Mouse (Mus musculus) inflammation-experienced regulatory T-cells, adult 6 months (primary cell): ENCODE data around the gene Sptlc3. TPM values are rescaled to one million over a fixed set of nuclear protein-coding genes. Genes with fewer than 3 reads are reported as not detected.

Experiments
- ATAC-seq: one replicate; pipeline ENCODE4 v1.8.0; 2017
- polyA plus RNA-seq, 3 experiments: library from polyadenylated mRNA; unstranded; fragments of 100-300 nt; shearing (Covaris generic); gene quantifications; one replicate each; pipeline ENCODE4 v1.2.1; 2017

Gene Sptlc3
- not detected for polyA plus RNA-seq

DNA sequence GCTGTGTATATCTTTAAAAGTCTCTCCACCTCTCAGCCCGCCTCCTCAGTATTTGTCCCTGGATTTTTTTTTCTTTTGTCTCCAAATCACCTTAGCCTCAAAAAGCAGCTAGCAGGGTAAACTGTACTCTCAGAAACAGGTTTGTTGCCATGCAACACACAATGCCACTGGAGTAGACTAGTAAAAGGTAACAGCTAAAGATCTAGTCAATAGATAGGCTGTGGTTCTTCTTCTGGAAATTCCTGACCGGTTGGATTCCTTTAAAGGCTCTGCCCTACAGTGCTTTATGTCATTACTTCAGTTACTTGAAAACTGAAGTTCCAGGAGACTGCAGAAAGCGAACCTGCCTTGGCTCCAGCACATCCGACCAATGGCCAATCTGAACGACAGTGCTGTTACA lies at the start of gene Sptlc3:
Sptlc3 (plus strand) TSS at position 78 of the 400 bp plus-strand sequence.
- ATAC-seq = no peak

GRCm38 (mm10) chr2:139467726-139468125 lies 26.0 kb upstream of the Sptlc3 start:
- ATAC-seq = no peak

DNA sequence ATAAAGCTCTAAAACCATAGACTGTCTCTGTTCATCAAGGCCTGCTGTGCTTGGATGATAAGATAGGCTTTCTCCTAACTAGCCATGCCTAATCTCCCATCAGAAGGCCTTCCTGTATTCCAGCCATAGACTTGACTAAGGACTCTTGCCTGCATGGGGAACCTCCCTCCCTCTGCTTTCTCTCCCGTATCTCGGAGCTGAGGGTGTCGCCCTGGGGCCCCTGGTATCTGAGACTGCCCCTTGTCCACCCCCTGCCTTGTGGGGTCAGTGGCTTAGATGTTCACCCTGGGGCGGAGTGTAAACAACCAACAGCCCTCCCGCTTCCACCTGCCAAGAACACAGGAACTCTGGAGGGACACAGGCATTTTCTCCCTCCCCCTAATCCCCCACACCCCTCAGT lies 5.0 kb upstream of the Sptlc3 start:
- ATAC-seq = no peak

DNA sequence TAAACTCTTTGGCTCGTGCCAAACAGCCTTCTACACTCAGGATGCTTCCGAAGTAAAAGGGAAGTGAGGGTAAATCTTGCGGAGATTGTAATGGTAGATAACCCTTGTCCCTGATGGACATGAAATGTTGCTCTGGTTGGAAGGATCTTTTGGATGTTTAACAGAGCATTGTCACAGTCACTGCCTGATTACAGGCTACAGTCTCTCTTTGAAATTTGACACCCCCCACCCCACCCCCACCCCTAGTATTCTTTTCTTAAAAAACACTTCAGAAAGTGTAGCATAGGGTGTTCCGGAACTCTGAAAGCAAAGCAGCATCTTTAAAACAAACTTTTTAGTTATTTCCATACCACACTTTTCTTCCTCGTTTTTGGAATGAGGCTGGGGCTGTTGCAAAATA lies 916 bp downstream of the Sptlc3 start:
- ATAC-seq = no peak

- ATAC-seq = no peak
Observed at GRCm38 (mm10) chr2:139561966-139562505, 68.3 kb downstream of the Sptlc3 start.

- ATAC-seq = no peak
Observed at GRCm38 (mm10) chr2:139579280-139579679, 85.6 kb downstream of the Sptlc3 start.

DNA sequence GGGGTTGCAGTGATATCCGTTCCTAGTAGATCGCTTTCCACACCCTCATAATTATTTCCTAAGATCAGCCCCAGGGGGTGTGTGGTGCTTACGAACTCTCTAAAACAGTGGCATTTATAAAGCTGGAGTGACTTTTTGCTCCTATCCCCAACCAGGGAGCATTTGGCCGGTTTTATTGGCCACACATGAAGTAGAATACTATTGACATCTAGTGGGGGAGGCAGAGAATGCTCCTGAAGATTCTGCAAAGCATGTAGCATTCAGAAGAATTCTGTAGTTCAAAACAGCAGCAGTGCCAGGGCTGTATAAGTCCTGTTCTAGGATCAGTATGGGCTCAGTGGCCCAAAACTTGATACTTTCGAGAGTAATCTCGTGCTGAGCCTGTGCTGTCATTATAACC lies 89.1 kb downstream of the Sptlc3 start:
- ATAC-seq = no peak

- ATAC-seq = no peak
Observed at GRCm38 (mm10) chr2:139587660-139588200, 94.0 kb downstream of the Sptlc3 start.

DNA sequence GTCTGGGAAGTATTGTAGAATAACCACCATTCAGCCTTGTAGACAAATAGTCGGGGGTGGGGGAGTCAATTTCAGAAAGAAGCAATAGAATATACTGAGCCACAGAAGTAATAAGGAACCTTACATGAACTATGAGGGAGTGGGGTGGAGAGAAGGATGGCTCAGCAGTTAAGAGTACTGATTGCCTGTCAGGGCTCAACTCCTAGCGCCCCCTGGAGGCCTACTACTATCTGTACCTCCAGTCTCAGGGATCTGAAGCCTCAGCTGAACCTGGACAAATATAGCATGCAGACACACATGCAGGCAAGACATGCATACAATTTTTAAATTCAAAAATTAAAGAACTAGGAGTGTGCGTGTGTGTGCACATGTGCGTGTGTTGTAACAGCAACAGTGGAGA lies 96.2 kb downstream of the Sptlc3 start:
- no peak for ATAC-seq

DNA sequence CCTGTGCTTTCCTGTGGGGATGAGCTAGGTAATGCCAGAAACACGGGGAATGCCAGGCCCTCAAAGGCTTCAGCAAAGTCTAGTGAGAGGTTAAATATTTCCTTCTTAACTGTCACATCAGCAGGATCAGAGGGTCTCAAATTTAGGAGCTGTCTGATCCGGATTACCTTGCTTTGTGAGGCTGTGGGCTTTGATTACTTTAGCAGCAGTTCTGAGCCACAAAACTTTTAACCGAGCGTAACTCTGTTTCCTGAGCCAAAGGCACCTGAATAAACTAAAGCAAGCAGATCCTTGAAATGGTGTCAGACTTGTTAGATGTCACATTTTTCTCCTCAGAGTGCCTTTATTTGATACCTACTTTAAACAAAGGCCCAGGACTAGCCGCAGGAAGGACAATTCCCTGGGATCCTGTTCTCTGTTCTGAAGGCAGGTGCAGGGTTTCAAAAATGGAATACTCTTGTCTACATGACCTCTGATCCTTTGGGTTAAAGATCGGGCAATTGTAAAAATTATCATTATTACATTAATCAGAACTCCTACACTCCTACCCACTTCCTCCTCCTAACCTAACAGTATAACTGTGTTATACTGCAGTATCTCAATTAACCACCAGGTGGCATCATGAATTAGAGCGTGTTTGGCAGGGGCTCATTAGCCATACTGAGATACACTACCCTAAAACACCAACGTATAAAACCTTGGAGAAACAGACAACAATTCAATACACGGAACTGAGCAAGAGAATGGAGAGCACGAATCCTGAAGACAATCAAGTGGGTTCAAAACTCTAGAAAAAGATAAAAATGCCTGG lies 97.4 kb downstream of the Sptlc3 start:
- peak; percentile 87 for ATAC-seq

DNA sequence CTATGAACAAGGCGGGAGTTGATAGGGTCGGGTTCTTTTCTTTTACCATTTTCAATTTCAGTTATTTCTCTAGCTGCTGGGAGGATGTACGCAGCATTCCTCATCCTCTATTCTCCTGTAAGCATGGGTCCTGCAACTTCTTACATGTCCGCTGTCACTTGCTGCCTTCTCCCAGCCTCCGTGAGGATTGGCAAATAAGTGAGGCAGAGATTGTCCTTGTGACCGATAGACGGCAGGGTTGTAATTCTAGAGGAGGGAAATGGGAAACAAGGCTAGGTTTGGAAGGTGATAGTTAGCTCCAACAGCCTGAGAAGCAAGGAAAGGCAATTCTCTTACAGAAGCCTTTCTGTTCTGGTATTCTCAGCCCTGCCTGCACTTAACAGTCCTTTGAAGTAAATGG lies 98.4 kb downstream of the Sptlc3 start:
- no peak for ATAC-seq

- no peak for ATAC-seq
Observed at GRCm38 (mm10) chr2:139597229-139597628, 103.5 kb downstream of the Sptlc3 start.

DNA sequence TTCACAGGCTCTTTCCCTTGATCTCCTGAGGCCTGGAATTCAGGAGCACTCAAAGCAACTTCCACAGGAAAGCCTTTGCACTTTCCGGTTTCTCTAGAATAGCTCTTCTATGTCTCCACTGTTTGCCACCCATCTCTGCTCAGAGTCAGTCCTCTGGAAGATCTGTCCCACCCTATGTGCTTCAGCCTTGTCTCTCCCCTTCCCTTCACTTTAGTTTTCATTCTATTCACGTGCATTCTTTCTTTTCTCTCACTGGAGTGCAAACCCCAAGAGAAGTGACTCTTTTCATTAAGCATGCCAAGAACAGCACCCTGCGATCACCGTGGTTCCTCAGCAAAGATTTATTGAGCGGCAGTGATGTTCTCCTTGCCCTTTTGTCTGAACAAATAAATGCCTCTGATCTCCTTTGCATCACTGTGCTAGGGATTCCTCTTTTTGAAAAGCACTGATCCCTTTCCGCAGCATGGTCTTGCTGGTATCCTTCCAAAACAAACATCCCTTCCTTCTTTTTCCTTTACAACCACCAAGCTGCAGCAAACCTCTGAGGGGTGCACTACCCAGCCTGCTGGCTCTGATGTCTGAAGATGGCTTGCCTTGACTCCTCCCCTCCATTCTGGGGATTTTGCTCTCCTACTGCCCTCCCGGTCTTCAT lies 108.0 kb downstream of the Sptlc3 start:
- no peak for ATAC-seq

DNA sequence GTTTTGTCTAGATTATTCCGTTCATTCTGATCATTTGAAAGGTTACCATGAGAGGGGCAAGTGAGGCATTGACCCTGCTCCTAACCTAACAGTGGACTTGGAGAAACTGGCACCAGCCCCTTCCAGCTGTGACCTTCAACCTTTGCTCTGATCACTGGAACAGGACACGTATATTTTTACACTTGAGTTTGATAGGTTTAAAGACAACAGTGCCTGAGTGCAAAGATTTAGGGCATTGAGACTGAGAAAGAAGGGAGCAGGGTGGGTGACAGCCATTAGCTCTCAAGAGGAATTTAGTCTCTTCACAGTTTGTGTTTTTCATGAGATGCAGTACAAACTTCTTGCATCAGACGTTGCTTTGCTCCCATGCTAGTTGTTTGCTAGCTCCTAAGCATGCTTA lies 114.5 kb downstream of the Sptlc3 start:
- ATAC-seq = no peak

GRCm38 (mm10) chr2:139608810-139609209 lies 115.1 kb downstream of the Sptlc3 start:
- no peak for ATAC-seq

GRCm38 (mm10) chr2:139609231-139609630 lies 115.5 kb downstream of the Sptlc3 start:
- ATAC-seq = no peak

DNA sequence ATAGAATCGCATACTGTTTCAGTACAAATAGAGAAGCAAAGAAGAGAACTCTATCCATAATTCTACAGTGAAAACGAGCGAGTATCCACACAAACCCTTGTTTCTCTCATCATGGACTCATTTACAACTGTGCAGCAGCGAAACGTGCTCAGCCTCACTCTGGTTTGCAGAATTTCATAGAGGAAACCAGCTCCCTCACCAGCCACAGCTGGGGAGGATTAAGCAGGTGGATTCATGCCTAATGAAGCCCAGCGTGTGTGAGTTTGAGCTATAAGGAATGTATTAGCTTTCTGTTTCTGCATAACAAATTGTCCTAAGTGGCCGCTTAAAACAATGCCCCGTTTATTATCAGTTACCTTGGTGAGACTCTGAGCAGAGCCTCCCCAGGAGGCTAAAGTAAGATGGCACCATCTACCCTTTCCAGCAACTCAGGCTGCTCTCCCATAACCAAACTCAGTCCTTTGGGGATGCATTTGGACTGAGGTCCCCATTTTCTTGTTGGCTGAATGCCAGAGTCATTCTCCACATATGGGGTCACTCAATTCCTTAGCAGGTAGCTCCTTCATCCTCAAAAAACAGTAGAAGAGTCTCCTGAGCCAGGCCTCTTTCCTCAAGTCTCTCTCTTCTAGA lies 116.1 kb downstream of the Sptlc3 start:
- no peak for ATAC-seq

GRCm38 (mm10) chr2:139612410-139613107 lies 118.8 kb downstream of the Sptlc3 start:
- no peak for ATAC-seq

DNA sequence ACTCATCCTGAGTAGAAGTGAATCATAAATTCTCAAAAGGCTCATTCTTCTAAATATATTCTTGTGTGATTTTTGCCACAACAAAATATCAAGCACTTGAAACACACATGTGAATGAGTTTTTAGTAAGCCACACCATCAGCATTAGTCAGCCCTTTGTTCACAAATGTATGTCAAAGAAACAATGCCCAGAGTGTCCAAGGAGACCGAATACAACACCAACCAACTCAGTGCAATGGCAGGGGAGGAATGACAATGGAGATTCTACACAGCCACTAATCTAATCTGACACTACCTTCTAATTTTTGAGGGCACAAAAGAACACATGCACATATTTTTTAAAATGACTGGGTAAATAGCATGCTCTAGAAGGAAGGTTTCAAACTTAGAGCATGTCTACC lies 132.8 kb downstream of the Sptlc3 start:
- ATAC-seq = no peak

DNA sequence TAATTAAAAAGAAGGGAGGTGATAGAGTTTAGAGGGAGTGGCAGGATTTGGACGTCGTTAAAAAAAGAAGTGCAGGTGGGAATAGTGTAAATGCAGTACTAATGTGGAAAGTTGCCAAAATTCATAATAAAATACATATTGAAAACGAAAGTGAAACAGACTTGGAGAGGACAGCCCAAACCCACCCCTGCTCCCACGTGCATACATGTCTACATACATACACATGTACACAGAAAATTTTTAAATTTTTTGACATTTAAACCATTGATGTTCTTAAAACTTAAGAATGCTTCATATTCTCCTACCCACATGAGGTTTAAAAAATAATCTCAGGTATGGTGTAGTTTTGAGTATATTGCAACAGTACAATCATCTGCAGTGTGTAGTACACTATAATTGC lies 135.0 kb downstream of the Sptlc3 start:
- ATAC-seq = no peak

DNA sequence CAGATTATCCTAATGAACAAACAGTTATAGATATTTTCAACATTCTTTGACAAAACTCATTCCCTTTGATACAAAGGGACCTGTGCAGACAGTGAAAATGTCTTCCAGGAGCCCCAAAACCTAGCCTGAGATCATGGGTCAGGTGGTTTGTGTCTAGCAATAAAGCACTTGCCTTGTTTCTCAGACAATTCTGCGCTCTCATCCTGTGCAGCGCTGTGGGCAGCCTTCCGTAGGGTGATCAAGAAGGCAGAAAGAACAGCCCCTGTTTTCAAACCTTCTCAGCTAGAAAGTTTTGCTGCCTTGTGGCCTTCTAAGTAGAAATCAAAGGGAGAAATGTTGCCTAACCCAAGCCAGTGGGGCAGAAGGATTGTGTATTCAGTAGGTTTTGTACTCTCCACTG lies 135.9 kb downstream of the Sptlc3 start:
- ATAC-seq = no peak

GRCm38 (mm10) chr2:139634506-139634905 lies 140.8 kb downstream of the Sptlc3 start:
- ATAC-seq = no peak

GRCm38 (mm10) chr2:139637861-139638260 lies 144.1 kb downstream of the Sptlc3 start:
- ATAC-seq = no peak
